8 mouse cellular contexts compared by ENCODE assay signal in genomic region chr1:93755291-93755610, GRCm38 (mm10). TPM values are rescaled to one million over a fixed set of nuclear protein-coding genes. Genes with fewer than 3 reads are reported as not detected.
DNase-seq lines count a peak whose midpoint lies in the region; ATAC-seq lines count a peak whose summit lies in the region.

No protein-coding gene starts in this region.

- peak overlapping the region; percentile 80 for H3K4me3 ChIP-seq in lung, embryonic 15.5 days
- H3K4me3 ChIP-seq in embryonic facial prominence, embryonic 10.5 days = peak overlapping the region; percentile 98
- H3K4me3 ChIP-seq in intestine, embryonic 16.5 days (ENCODE audit: low read length) = peak overlapping the region; percentile 95
- peak overlapping the region; percentile 97 for H3K4me3 ChIP-seq in neural tube, embryonic 15.5 days (replicated peaks)

- H3K27ac ChIP-seq in lung, embryonic 15.5 days = peak overlapping the region; percentile 85
- H3K27ac ChIP-seq in embryonic facial prominence, embryonic 10.5 days (replicated peaks) = peak overlapping the region; percentile 93
- H3K27ac ChIP-seq in intestine, embryonic 16.5 days (ENCODE audit: low read length) = peak overlapping the region; percentile 85
- peak overlapping the region; percentile 89 for H3K27ac ChIP-seq in neural tube, embryonic 15.5 days (replicated peaks)

- no peaks in the 10 kb centered on the region for H3K9me3 ChIP-seq in lung, embryonic 15.5 days
- no peaks in the 10 kb centered on the region for H3K9me3 ChIP-seq in embryonic facial prominence, embryonic 10.5 days
- H3K9me3 ChIP-seq in intestine, embryonic 16.5 days (ENCODE audit: control insufficient read depth, low read length) = no peaks in the 10 kb centered on the region
- no peaks in the 10 kb centered on the region for H3K9me3 ChIP-seq in neural tube, embryonic 15.5 days (replicated peaks)

- no peaks in the 10 kb centered on the region for H3K27me3 ChIP-seq in lung, embryonic 15.5 days
- H3K27me3 ChIP-seq in embryonic facial prominence, embryonic 10.5 days (replicated peaks; ENCODE audit: low read depth, poor library complexity, severe bottlenecking) = no peaks in the 10 kb centered on the region
- no peaks in the 10 kb centered on the region for H3K27me3 ChIP-seq in intestine, embryonic 16.5 days (replicated peaks; ENCODE audit: control insufficient read depth, insufficient read depth, low read length)
- H3K27me3 ChIP-seq in neural tube, embryonic 15.5 days (replicated peaks) = no peaks in the 10 kb centered on the region

- H3K36me3 ChIP-seq in lung, embryonic 15.5 days = peaks cover 4% of the 10 kb centered on the region; the same call in 1 of the 2 replicates
- H3K36me3 ChIP-seq in embryonic facial prominence, embryonic 10.5 days (replicated peaks) = peaks cover 5% of the 10 kb centered on the region
- H3K36me3 ChIP-seq in intestine, embryonic 16.5 days (ENCODE audit: control insufficient read depth, insufficient read depth, low read length) = peaks cover under 1% of the 10 kb centered on the region; the same call in 1 of the 2 replicates
- H3K36me3 ChIP-seq in neural tube, embryonic 15.5 days = peaks cover 5% of the 10 kb centered on the region

- H3K4me1 ChIP-seq in lung, embryonic 15.5 days = peaks cover 24% of the 10 kb centered on the region
- H3K4me1 ChIP-seq in embryonic facial prominence, embryonic 10.5 days = peaks cover 20% of the 10 kb centered on the region
- peaks cover 22% of the 10 kb centered on the region for H3K4me1 ChIP-seq in intestine, embryonic 16.5 days (ENCODE audit: control insufficient read depth, insufficient read depth, low read length)
- peaks cover 41% of the 10 kb centered on the region for H3K4me1 ChIP-seq in neural tube, embryonic 15.5 days

- no peak for DNase-seq in lung, postnatal 10 days
- no peak for DNase-seq in embryonic facial prominence, embryonic 10.5 days (ENCODE audit: low spot score)
- no peak for DNase-seq in cerebellum, adult 11 months
- DNase-seq in T-cell, adult 2 months (ENCODE audit: low spot score) = no peak
- DNase-seq in kidney, postnatal 36 days = no peak

- ATAC-seq in lung, embryonic 15.5 days (ENCODE audit: borderline replicate concordance, extremely low read depth, low FRiP score, low TSS enrichment) = no peak
- ATAC-seq in intestine, embryonic 16.5 days = no peak
- no peak for ATAC-seq in neural tube, embryonic 15.5 days (ENCODE audit: low FRiP score)

- WGBS in lung, embryonic 15.5 days = 1% methylated on average over 13 of the region's 13 CpGs
- WGBS in embryonic facial prominence, embryonic 10.5 days = 1% methylated on average over 13 of the region's 13 CpGs
- 0% methylated on average over 13 of the region's 13 CpGs for WGBS in intestine, embryonic 16.5 days
- WGBS in neural tube, embryonic 15.5 days = 1% methylated on average over 13 of the region's 13 CpGs

- peak overlapping the region; percentile 85 for H3K9ac ChIP-seq in lung, embryonic 15.5 days
- peak overlapping the region; percentile 89 for H3K9ac ChIP-seq in intestine, embryonic 16.5 days (ENCODE audit: low read depth, low read length)
- H3K9ac ChIP-seq in neural tube, embryonic 15.5 days (replicated peaks) = peak overlapping the region; percentile 78

- peak overlapping the region; percentile 90 for H3K4me2 ChIP-seq in lung, embryonic 15.5 days
- H3K4me2 ChIP-seq in intestine, embryonic 16.5 days (ENCODE audit: low read depth, low read length) = peak overlapping the region; percentile 80
- peak overlapping the region; percentile 79 for H3K4me2 ChIP-seq in neural tube, embryonic 15.5 days

RNA-seq across cellular contexts. Expression of gene Thap4, which starts 0.6 kb away (rescaled TPM):
- 46.6 and 50.9 TPM in 2 replicates for polyA plus RNA-seq in lung, embryonic 15.5 days (2015; fragmentation: Nextera tagmentation; extraction: Ambion mirVana)
- 51.6 and 51.7 TPM in 2 replicates for polyA plus RNA-seq in embryonic facial prominence, embryonic 10.5 days (2016; fragmentation: Nextera tagmentation; extraction: Ambion mirVana)
- polyA plus RNA-seq in intestine, embryonic 16.5 days (2015; fragmentation: Nextera tagmentation; extraction: Ambion mirVana) = 85.9 and 88.1 TPM in 2 replicates
- polyA plus RNA-seq in neural tube, embryonic 15.5 days (2015; fragmentation: Nextera tagmentation; extraction: Ambion mirVana) = 45.4 and 53.2 TPM in 2 replicates

RNA-seq across cellular contexts. Expression of gene Atg4b, which starts 4.0 kb away (rescaled TPM):
- 75.2 and 76.8 TPM in 2 replicates for polyA plus RNA-seq in lung, embryonic 15.5 days (2015; fragmentation: Nextera tagmentation; extraction: Ambion mirVana)
- polyA plus RNA-seq in embryonic facial prominence, embryonic 10.5 days (2016; fragmentation: Nextera tagmentation; extraction: Ambion mirVana) = 95.3 and 98.1 TPM in 2 replicates
- polyA plus RNA-seq in intestine, embryonic 16.5 days (2015; fragmentation: Nextera tagmentation; extraction: Ambion mirVana) = 64.9 and 69.1 TPM in 2 replicates
- polyA plus RNA-seq in neural tube, embryonic 15.5 days (2015; fragmentation: Nextera tagmentation; extraction: Ambion mirVana) = 80.1 and 83.0 TPM in 2 replicates

RNA-seq across cellular contexts. Expression of gene Dtymk, which starts 46.5 kb away (rescaled TPM):
- 258 and 260 TPM in 2 replicates for polyA plus RNA-seq in lung, embryonic 15.5 days (2015; fragmentation: Nextera tagmentation; extraction: Ambion mirVana)
- 280 and 291 TPM in 2 replicates for polyA plus RNA-seq in embryonic facial prominence, embryonic 10.5 days (2016; fragmentation: Nextera tagmentation; extraction: Ambion mirVana)
- polyA plus RNA-seq in intestine, embryonic 16.5 days (2015; fragmentation: Nextera tagmentation; extraction: Ambion mirVana) = 176 and 191 TPM in 2 replicates
- polyA plus RNA-seq in neural tube, embryonic 15.5 days (2015; fragmentation: Nextera tagmentation; extraction: Ambion mirVana) = 146 and 174 TPM in 2 replicates

RNA-seq across cellular contexts. Expression of gene Ing5, which starts 48.5 kb away (rescaled TPM):
- 20.6 and 22.3 TPM in 2 replicates for polyA plus RNA-seq in lung, embryonic 15.5 days (2015; fragmentation: Nextera tagmentation; extraction: Ambion mirVana)
- polyA plus RNA-seq in embryonic facial prominence, embryonic 10.5 days (2016; fragmentation: Nextera tagmentation; extraction: Ambion mirVana) = 26.3 and 27.2 TPM in 2 replicates
- 15.9 TPM in 2 replicates for polyA plus RNA-seq in intestine, embryonic 16.5 days (2015; fragmentation: Nextera tagmentation; extraction: Ambion mirVana)
- 7.9 and 11.0 TPM in 2 replicates for polyA plus RNA-seq in neural tube, embryonic 15.5 days (2015; fragmentation: Nextera tagmentation; extraction: Ambion mirVana)
